Mouse (Mus musculus) megakaryocyte, embryonic 14.5 days (primary cell): ENCODE results near the gene Rsph14.

ENCODE experiments used
- FLI1 ChIP-seq: IDR thresholded peaks from 2 replicates; pipeline ENCODE4 v1.6.1; 2012; ENCODE audit warnings: low read length, inconsistent platforms, mixed read lengths
- GATA1 ChIP-seq: IDR thresholded peaks from 3 replicates; pipeline ENCODE4 v1.6.1; 2012; ENCODE audit warnings: mixed read lengths, low read length, inconsistent platforms, borderline replicate concordance

GRCm38 (mm10) chr10:75032395-75032794, at the start of gene Rsph14:
- TF ChIP-seq GATA1 = no peak
- no peak for TF ChIP-seq FLI1
